Mouse (Mus musculus) lung, postnatal 0 days (tissue): ENCODE results near the gene Apobr.
A peak's percentile ranks its signal among the peaks of the same experiment; 100 is the strongest.

Experiments
- CTCF ChIP-seq: IDR thresholded peaks from 2 replicates; pipeline ENCODE4 v1.5.1; 2016; ENCODE audit warnings: antibody characterized with exemption, mild to moderate bottlenecking
- EP300 ChIP-seq: IDR thresholded peaks from 2 replicates; pipeline ENCODE4 v1.6.1; 2016; ENCODE audit warnings: antibody characterized with exemption, mild to moderate bottlenecking, control low read depth

- TF ChIP-seq CTCF = peak; percentile 39
- TF ChIP-seq EP300 = no peak
These were observed 29.9 kb upstream of the Apobr start for GRCm38 (mm10) chr7:126554796-126555195.
